Mouse (Mus musculus): Measurements from ENCODE around the gene Cdx4. TPM values are rescaled to one million over a fixed set of nuclear protein-coding genes. Genes with fewer than 3 reads are reported as not detected.

The Cdx4 gene
- polyA plus RNA-seq, 1 experiment from 2014 or later, result not detected

- H3K9ac ChIP-seq (replicated peaks; ENCODE audit: low read length), result no peak overlapping the region
- H3K27ac ChIP-seq (replicated peaks; ENCODE audit: low read depth, low read length), result no peak overlapping the region
- peaks cover 12% of the 10 kb centered on the region; the same call in 1 of the 2 replicates for H3K27me3 ChIP-seq (ENCODE audit: control insufficient read depth, insufficient read depth, low read length)
- DNase-seq (no peak), ATAC-seq (ENCODE audit: low FRiP score, low TSS enrichment) (no peak)
- no peaks in the 10 kb centered on the region for H3K4me1 ChIP-seq (ENCODE audit: control insufficient read depth, insufficient read depth, low read length)
- H3K36me3 ChIP-seq (ENCODE audit: control insufficient read depth, insufficient read depth, low read length), result no peaks in the 10 kb centered on the region
- no peaks in the 10 kb centered on the region for H3K9me3 ChIP-seq (ENCODE audit: control insufficient read depth, low read length)
- H3K4me3 ChIP-seq (replicated peaks; ENCODE audit: low read depth, low read length), result no peak overlapping the region
- WGBS, result 86% methylated on average over 6 of the region's 6 CpGs
- H3K4me2 ChIP-seq (ENCODE audit: low read length), result no peak overlapping the region
These were observed 7.1 kb upstream of the Cdx4 start for GRCm38 (mm10) chrX:103314146-103314545.

GRCm38 (mm10) chrX:103325900-103326299 lies 4.7 kb downstream of the Cdx4 start:
- H3K9ac ChIP-seq (replicated peaks; ENCODE audit: low read length), result no peak overlapping the region
- peaks cover 42% of the 10 kb centered on the region for H3K27me3 ChIP-seq (ENCODE audit: control insufficient read depth, insufficient read depth, low read length)
- H3K27ac ChIP-seq (replicated peaks; ENCODE audit: low read depth, low read length), result no peak overlapping the region
- no peaks in the 10 kb centered on the region for H3K36me3 ChIP-seq (ENCODE audit: control insufficient read depth, insufficient read depth, low read length)
- 76% methylated on average over 3 of the region's 3 CpGs for WGBS
- no peak overlapping the region for H3K4me2 ChIP-seq (ENCODE audit: low read length)
- no peaks in the 10 kb centered on the region for H3K9me3 ChIP-seq (ENCODE audit: control insufficient read depth, low read length)
- no peaks in the 10 kb centered on the region for H3K4me1 ChIP-seq (ENCODE audit: control insufficient read depth, insufficient read depth, low read length)
- no peak overlapping the region for H3K4me3 ChIP-seq (replicated peaks; ENCODE audit: low read depth, low read length)
- DNase-seq (no peak), ATAC-seq (ENCODE audit: low FRiP score, low TSS enrichment) (no peak)

- H3K4me3 ChIP-seq (replicated peaks; ENCODE audit: low read depth, low read length), result no peak overlapping the region
- no peak overlapping the region for H3K4me2 ChIP-seq (ENCODE audit: low read length)
- DNase-seq (no peak), ATAC-seq (ENCODE audit: low FRiP score, low TSS enrichment) (no peak)
- H3K4me1 ChIP-seq (ENCODE audit: control insufficient read depth, insufficient read depth, low read length), result no peaks in the 10 kb centered on the region
- no peaks in the 10 kb centered on the region for H3K9me3 ChIP-seq (ENCODE audit: control insufficient read depth, low read length)
- H3K9ac ChIP-seq (replicated peaks; ENCODE audit: low read length), result no peak overlapping the region
- 74% methylated on average over 8 of the region's 8 CpGs for WGBS
- H3K27ac ChIP-seq (replicated peaks; ENCODE audit: low read depth, low read length), result no peak overlapping the region
- H3K36me3 ChIP-seq (ENCODE audit: control insufficient read depth, insufficient read depth, low read length), result no peaks in the 10 kb centered on the region
- H3K27me3 ChIP-seq (ENCODE audit: control insufficient read depth, insufficient read depth, low read length), result peaks cover 19% of the 10 kb centered on the region; the same call in 1 of the 2 replicates
These were observed 8.2 kb downstream of the Cdx4 start for GRCm38 (mm10) chrX:103329386-103329785.

GRCm38 (mm10) chrX:103331125-103331858 lies 10.1 kb downstream of the Cdx4 start:
- ATAC-seq (ENCODE audit: low FRiP score, low TSS enrichment) (no peak), DNase-seq (no peak)
- no peaks in the 10 kb centered on the region for H3K36me3 ChIP-seq (ENCODE audit: control insufficient read depth, insufficient read depth, low read length)
- H3K9ac ChIP-seq (replicated peaks; ENCODE audit: low read length), result no peak overlapping the region
- peaks cover 19% of the 10 kb centered on the region; the same call in 1 of the 2 replicates for H3K27me3 ChIP-seq (ENCODE audit: control insufficient read depth, insufficient read depth, low read length)
- 69% methylated on average over 5 of the region's 5 CpGs for WGBS
- H3K4me3 ChIP-seq (replicated peaks; ENCODE audit: low read depth, low read length), result no peak overlapping the region
- no peaks in the 10 kb centered on the region for H3K9me3 ChIP-seq (ENCODE audit: control insufficient read depth, low read length)
- no peaks in the 10 kb centered on the region for H3K4me1 ChIP-seq (ENCODE audit: control insufficient read depth, insufficient read depth, low read length)
- H3K4me2 ChIP-seq (ENCODE audit: low read length), result no peak overlapping the region
- no peak overlapping the region for H3K27ac ChIP-seq (replicated peaks; ENCODE audit: low read depth, low read length)

GRCm38 (mm10) chrX:103341369-103342113 lies 20.3 kb downstream of the Cdx4 start:
- H3K4me2 ChIP-seq (ENCODE audit: low read length), result no peak overlapping the region
- H3K27me3 ChIP-seq (ENCODE audit: control insufficient read depth, insufficient read depth, low read length), result no peaks in the 10 kb centered on the region; the same call in 1 of the 2 replicates
- 60% methylated on average over 3 of the region's 3 CpGs for WGBS
- DNase-seq (no peak), ATAC-seq (ENCODE audit: low FRiP score, low TSS enrichment) (no peak)
- H3K9ac ChIP-seq (replicated peaks; ENCODE audit: low read length), result no peak overlapping the region
- H3K9me3 ChIP-seq (ENCODE audit: control insufficient read depth, low read length), result no peaks in the 10 kb centered on the region
- H3K36me3 ChIP-seq (ENCODE audit: control insufficient read depth, insufficient read depth, low read length), result no peaks in the 10 kb centered on the region
- no peak overlapping the region for H3K4me3 ChIP-seq (replicated peaks; ENCODE audit: low read depth, low read length)
- H3K4me1 ChIP-seq (ENCODE audit: control insufficient read depth, insufficient read depth, low read length), result no peaks in the 10 kb centered on the region
- H3K27ac ChIP-seq (replicated peaks; ENCODE audit: low read depth, low read length), result no peak overlapping the region

- no peak overlapping the region for H3K9ac ChIP-seq (replicated peaks; ENCODE audit: low read length)
- ATAC-seq (ENCODE audit: low FRiP score, low TSS enrichment), result 0 out of 2 replicates have a peak, but pooled peaks have one; percentile 14
- peaks cover 43% of the 10 kb centered on the region for H3K27me3 ChIP-seq (ENCODE audit: control insufficient read depth, insufficient read depth, low read length)
These were observed 34.6 kb downstream of the Cdx4 start for GRCm38 (mm10) chrX:103355784-103356183.

GRCm38 (mm10) chrX:103356287-103356686 lies 35.1 kb downstream of the Cdx4 start, which contains the start of gene Chic1:
Gene Chic1, plus strand, starts transcription at chrX:103356476.
- peak within 1 kb of the TSS; percentile 58 for H3K4me2 ChIP-seq (ENCODE audit: low read length)
- no peaks in the 10 kb centered on the region for H3K9me3 ChIP-seq (ENCODE audit: control insufficient read depth, low read length)
- H3K9ac ChIP-seq (replicated peaks; ENCODE audit: low read length), result peak within 1 kb of the TSS; percentile 61
- H3K36me3 ChIP-seq (ENCODE audit: control insufficient read depth, insufficient read depth, low read length), result no peaks in the 10 kb centered on the region
- peak; percentile 97 for ATAC-seq (ENCODE audit: low FRiP score, low TSS enrichment)
- DNase-seq, result peak; percentile 93
- H3K4me1 ChIP-seq (ENCODE audit: control insufficient read depth, insufficient read depth, low read length), result no peaks in the 10 kb centered on the region
- H3K27ac ChIP-seq (replicated peaks; ENCODE audit: low read depth, low read length), result peak within 1 kb of the TSS; percentile 76
- peaks cover 38% of the 10 kb centered on the region for H3K27me3 ChIP-seq (ENCODE audit: control insufficient read depth, insufficient read depth, low read length)
- WGBS, result 23% methylated on average over 34 of the region's 34 CpGs
- peak within 1 kb of the TSS; percentile 54 for H3K4me3 ChIP-seq (replicated peaks; ENCODE audit: low read depth, low read length)

More at GRCm38 (mm10) chrX:103355784-103356183, 34.6 kb downstream of the Cdx4 start:
- Histone ChIP-seq H3K36me3 (ENCODE audit: control insufficient read depth, insufficient read depth, low read length) (no peaks in the 10 kb centered on the region), H3K27ac (replicated peaks; ENCODE audit: low read depth, low read length) (no peak overlapping the region), H3K4me3 (replicated peaks; ENCODE audit: low read depth, low read length) (peak overlapping the region; percentile 54), H3K4me2 (ENCODE audit: low read length) (peak overlapping the region; percentile 58), H3K9me3 (ENCODE audit: control insufficient read depth, low read length) (no peaks in the 10 kb centered on the region), H3K4me1 (ENCODE audit: control insufficient read depth, insufficient read depth, low read length) (no peaks in the 10 kb centered on the region)
- DNase-seq, result peak; percentile 3
- WGBS, result 37% methylated on average over 5 of the region's 5 CpGs

- ATAC-seq (ENCODE audit: low FRiP score, low TSS enrichment) (peak; percentile 82), DNase-seq (peak; percentile 44)
- Histone ChIP-seq H3K4me3 (replicated peaks; ENCODE audit: low read depth, low read length) (peak overlapping the region; percentile 54), H3K9me3 (ENCODE audit: control insufficient read depth, low read length) (no peaks in the 10 kb centered on the region), H3K4me2 (ENCODE audit: low read length) (peak overlapping the region; percentile 58), H3K27ac (replicated peaks; ENCODE audit: low read depth, low read length) (peak overlapping the region; percentile 76), H3K4me1 (ENCODE audit: control insufficient read depth, insufficient read depth, low read length) (no peaks in the 10 kb centered on the region), H3K27me3 (ENCODE audit: control insufficient read depth, insufficient read depth, low read length) (peaks cover 38% of the 10 kb centered on the region), H3K9ac (replicated peaks; ENCODE audit: low read length) (peak overlapping the region; percentile 61), H3K36me3 (ENCODE audit: control insufficient read depth, insufficient read depth, low read length) (no peaks in the 10 kb centered on the region)
- WGBS, result 14% methylated on average over 24 of the region's 24 CpGs
These were observed 35.6 kb downstream of the Cdx4 start for GRCm38 (mm10) chrX:103356761-103357236.
